Mouse (Mus musculus) limb, embryonic 10.5 days (tissue): ENCODE data around the gene Bad. TPM values are rescaled to one million over a fixed set of nuclear protein-coding genes. Genes with fewer than 3 reads are reported as not detected.

Experiments
- DNase-seq: peaks from one replicate; pipeline ENCODE4 v3.0.0-alpha.2; 2017; ENCODE audit warnings: low spot score
- H3K27ac ChIP-seq: fragments of 300-500 bp; sonication (generic); 2 replicates; pipeline ENCODE4 v1.5.1; 2016; ENCODE audit warnings: mild to moderate bottlenecking
- H3K27me3 ChIP-seq: fragments of 300-500 bp; sonication (generic); 2 replicates; pipeline ENCODE4 v1.6.1; 2016; ENCODE audit warnings: low read depth, mild to moderate bottlenecking; ENCODE audit not compliant: poor library complexity, severe bottlenecking
- H3K36me3 ChIP-seq: fragments of 300-500 bp; sonication (generic); 2 replicates; pipeline ENCODE4 v1.6.1; 2016; ENCODE audit warnings: mild to moderate bottlenecking, moderate library complexity
- H3K4me1 ChIP-seq: fragments of 300-500 bp; sonication (generic); 2 replicates; pipeline ENCODE4 v1.6.1; 2016
- H3K4me3 ChIP-seq: fragments of 300-500 bp; sonication (generic); 2 replicates; pipeline ENCODE4 v1.5.1; 2016; ENCODE audit warnings: mild to moderate bottlenecking, moderate library complexity
- H3K9me3 ChIP-seq: fragments of 300-500 bp; sonication (generic); replicated peaks from 2 replicates; pipeline ENCODE4 v1.6.1; 2016; ENCODE audit warnings: mild to moderate bottlenecking
- WGBS: fragments of 180-500 bp; shearing (Covaris S2); methylation state at CpG from one replicate; pipeline ENCODE4 v1.1.7; 2016; 5-methylcytosine and 5-hydroxymethylcytosine counted together
- polyA plus RNA-seq: library from polyadenylated mRNA; unstranded; fragments of >200 nt; fragmentation: Nextera tagmentation; extraction: Ambion mirVana; gene quantifications from 2 replicates; pipeline ENCODE4 v1.2.1, GENCODE M21; 2016

The Bad gene
- polyA plus RNA-seq, 1 experiment from 2014 or later, result 55.3 TPM

DNA sequence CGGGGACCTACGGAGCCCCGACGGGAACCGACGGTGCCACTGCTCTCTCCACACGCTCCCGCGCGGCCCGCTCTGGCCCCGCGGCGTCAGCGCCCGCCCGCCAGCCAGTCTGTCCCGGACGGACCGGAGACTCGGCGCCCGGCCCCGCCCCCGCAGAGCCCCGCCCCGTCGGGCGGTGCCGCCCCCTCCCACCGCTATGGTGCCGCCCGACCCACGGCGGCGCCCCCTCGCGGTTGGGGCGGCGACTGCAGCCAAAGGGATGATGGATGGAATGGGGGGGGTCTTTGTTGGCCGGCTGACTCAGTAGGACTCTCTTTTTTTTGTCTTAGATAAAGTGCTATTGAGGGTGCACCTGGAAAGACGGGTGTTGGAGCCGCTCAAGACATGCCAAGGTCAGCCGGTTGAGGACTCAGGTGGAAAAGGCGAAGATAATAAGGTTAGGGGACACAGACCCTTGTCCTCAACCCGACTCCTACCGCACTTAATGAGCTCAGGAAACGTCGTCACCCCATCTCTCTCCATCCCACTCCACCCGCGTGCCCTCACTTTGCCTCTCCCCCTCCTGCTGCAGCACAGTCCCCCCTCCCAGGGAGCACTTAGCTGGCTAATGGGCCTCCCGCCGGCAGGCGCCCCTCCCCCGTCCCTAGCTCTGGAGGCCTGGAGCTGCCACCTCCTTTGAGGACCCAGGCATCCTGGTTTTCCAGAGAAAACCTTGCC is 28.2 kb downstream of the Bad start:
- peaks cover 3% of the 10 kb centered on the region; the same call in 1 of the 2 replicates for H3K27me3 ChIP-seq
- H3K36me3 ChIP-seq, result peaks cover 17% of the 10 kb centered on the region
- H3K9me3 ChIP-seq, result no peaks in the 10 kb centered on the region
- peak overlapping the region; percentile 66 for H3K4me3 ChIP-seq
- 1% methylated on average over 53 of the region's 55 CpGs for WGBS
- H3K27ac ChIP-seq, result peak overlapping the region; percentile 87
- peak; percentile 86 for DNase-seq
- peaks cover 59% of the 10 kb centered on the region for H3K4me1 ChIP-seq

- Histone ChIP-seq H3K27me3 (peaks cover 3% of the 10 kb centered on the region; the same call in 1 of the 2 replicates), H3K9me3 (no peaks in the 10 kb centered on the region), H3K27ac (peak overlapping the region; percentile 87), H3K36me3 (peaks cover 10% of the 10 kb centered on the region), H3K4me3 (peak overlapping the region; percentile 66), H3K4me1 (peaks cover 59% of the 10 kb centered on the region)
- no peak for DNase-seq
- WGBS, result 24% methylated on average over 11 of the region's 11 CpGs
Measured at GRCm38 (mm10) chr19:6970460-6971085, 28.9 kb downstream of the Bad start.

DNA sequence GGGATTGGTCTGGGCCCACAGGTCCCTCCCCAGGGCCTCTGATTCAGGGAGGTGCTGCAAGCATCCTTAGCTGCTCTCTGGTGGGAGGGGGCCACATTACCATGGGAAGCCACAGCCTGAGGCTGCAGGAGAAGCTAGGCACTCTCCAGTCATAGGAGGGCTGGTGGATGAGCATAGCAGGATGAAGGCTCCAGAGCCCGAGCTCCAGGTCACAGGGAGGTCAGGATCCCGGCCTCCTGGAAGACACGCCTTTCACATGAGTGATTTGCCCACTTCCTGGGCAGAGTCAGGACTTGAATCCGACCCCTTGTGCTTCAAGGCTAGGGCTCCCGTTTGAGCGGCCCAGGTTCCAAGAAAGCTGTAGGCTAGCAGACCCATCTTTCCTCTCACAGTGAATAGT is 30.0 kb downstream of the Bad start:
- peaks cover 8% of the 10 kb centered on the region for H3K36me3 ChIP-seq
- peaks cover 3% of the 10 kb centered on the region; the same call in 1 of the 2 replicates for H3K27me3 ChIP-seq
- no peak for DNase-seq
- WGBS, result 13% methylated on average over 6 of the region's 6 CpGs
- H3K9me3 ChIP-seq, result no peaks in the 10 kb centered on the region
- H3K4me1 ChIP-seq, result peaks cover 69% of the 10 kb centered on the region
- H3K4me3 ChIP-seq, result peak overlapping the region; percentile 8; the same call in 1 of the 2 replicates
- H3K27ac ChIP-seq, result peak overlapping the region; percentile 37; the same call in 1 of the 2 replicates

DNA sequence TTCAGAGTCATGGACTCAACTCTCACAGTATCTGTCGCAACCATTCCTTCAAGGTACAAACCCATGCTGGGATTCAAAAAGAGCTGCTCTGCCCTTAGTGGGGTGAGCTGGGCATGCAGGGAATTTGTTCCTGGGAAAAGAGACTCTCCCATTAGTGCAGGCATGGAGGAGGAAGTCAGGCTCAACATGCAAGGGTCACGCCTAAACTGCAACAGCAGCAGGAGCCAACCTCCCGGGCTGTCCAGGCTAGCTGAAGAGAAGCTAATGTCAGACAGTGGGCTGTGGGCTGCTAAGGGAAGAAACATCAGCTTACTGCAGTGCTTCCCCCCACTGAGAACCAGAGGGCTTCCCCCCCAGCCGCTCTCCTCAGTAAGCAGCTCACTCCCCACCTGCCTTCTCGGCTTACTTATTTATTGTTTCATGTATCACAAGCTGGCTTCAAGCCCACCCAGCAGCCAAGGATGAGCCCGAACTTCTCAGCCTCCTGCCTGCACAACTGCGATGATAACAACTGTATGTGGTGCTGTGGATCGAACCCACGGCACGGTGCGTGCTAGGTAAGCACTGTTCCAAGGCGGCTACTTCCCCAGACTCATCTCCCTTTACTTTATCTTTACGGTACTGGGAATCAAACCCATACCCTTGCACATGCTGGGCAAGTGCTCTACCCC is 30.7 kb downstream of the Bad start:
- Histone ChIP-seq H3K36me3 (peaks cover 14% of the 10 kb centered on the region), H3K4me3 (no peak overlapping the region; the same call in 1 of the 2 replicates), H3K4me1 (peaks cover 75% of the 10 kb centered on the region), H3K9me3 (no peaks in the 10 kb centered on the region), H3K27me3 (peaks cover 3% of the 10 kb centered on the region; the same call in 1 of the 2 replicates), H3K27ac (0 out of 2 replicates have a peak overlapping the region, but pooled peaks have one; percentile 37)
- DNase-seq, result no peak
- 86% methylated on average over 13 of the region's 13 CpGs for WGBS

DNA sequence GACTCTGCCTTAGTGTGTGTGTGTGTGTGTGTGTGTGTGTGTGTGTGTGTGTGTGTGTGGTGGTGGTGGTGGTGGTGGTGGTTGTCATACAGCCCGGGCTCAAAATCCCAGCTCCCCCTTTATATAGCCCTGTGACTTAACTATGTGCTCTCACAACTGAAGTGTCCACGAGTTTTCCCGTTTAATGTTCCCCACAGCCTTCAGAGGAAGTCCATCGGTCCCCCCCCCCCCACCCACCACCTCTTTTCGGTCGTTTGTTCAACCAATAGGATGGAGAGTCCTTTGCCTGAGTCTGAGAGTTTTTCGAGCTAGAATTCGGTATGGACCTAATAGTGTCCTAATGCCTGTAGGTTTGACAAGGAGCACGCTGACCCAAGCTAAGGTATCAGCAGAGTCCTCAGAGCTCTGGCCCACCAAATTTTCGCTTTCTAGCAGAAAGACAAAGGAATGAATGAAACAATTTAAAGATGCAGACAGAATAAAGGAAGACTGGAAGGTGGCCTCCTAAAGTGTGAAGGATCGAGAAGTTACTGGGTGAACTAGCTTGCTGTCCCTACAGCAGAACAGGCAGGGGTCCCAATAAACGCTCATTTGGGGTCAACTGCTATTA is 32.0 kb downstream of the Bad start:
- 31% methylated on average over 12 of the region's 12 CpGs for WGBS
- H3K27ac ChIP-seq, result peak overlapping the region; percentile 93
- peaks cover 78% of the 10 kb centered on the region for H3K4me1 ChIP-seq

DNA sequence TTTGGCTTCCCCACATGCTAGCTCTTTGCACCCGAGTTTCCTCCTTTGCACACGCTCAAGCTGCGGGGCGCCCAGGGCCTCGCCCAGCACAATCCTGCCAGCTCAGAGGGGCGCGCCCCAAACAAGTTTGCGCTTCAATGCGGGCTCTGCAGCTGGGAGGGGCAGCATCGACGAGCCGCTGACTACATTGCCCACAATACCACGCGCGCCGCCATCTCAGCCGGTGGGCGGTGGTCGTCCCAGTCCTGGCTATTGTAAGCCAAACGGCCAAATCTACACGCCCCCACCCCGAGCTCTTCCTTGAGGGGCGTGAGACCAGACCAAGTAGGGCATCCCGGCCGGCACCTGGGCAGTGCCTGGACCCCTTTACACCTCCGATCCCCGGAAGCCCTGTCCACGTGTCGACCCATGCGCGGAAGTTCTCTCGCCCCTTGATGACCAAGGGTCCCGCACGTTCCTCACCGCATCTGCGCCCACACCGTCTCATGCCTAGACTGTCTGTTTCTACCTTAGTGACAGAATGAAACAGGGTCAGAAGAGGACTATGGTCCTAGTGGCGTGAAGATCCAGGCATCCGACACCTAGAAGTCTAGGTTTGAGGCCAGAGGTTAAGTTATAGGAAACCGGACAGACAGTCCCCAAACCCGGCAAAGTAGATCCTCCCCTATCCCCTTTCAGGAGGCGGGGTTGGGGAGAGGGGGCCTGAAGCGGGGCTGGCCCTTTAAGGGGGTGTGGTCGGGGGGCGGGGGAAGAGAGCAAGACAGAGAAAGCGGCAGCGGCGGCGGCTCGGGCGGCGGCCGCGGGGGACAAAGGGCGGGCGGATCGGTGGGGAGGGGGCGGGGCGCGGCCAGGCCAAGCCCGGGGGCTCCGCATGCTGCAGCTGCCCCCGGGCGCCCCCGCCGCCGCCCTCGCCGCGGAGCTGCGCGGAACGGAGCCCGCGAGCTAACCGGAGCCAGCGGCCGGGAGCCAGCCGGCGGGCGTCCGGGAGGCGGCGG is 32.8 kb downstream of the Bad start, which contains the start of gene Ppp1r14b:
Ppp1r14b (plus strand) TSS at position 758 of the 995 bp plus-strand sequence.
- Histone ChIP-seq H3K9me3 (no peaks in the 10 kb centered on the region), H3K27ac (peak within 1 kb of the TSS; percentile 93), H3K36me3 (peaks cover 31% of the 10 kb centered on the region), H3K4me3 (peak within 1 kb of the TSS; percentile 83), H3K27me3 (peaks cover 3% of the 10 kb centered on the region; the same call in 1 of the 2 replicates), H3K4me1 (peaks cover 78% of the 10 kb centered on the region)
- WGBS, result 2% methylated on average over 83 of the region's 84 CpGs
- DNase-seq, result peak; percentile 94

More for the DNA sequence above, 32.0 kb downstream of the Bad start:
- Histone ChIP-seq H3K36me3 (peaks cover 28% of the 10 kb centered on the region), H3K9me3 (no peaks in the 10 kb centered on the region), H3K4me3 (peak overlapping the region; percentile 83), H3K27me3 (peaks cover 3% of the 10 kb centered on the region; the same call in 1 of the 2 replicates)
- no peak for DNase-seq

- Histone ChIP-seq H3K36me3 (peaks cover 31% of the 10 kb centered on the region), H3K4me1 (peaks cover 69% of the 10 kb centered on the region), H3K27me3 (0 out of 2 replicates have a peak, but pooled peaks cover 2% of the 10 kb centered on the region), H3K9me3 (no peaks in the 10 kb centered on the region), H3K4me3 (peak within 1 kb of the TSS; percentile 83), H3K27ac (peak within 1 kb of the TSS; percentile 93)
- DNase-seq, result peak; percentile 79
- WGBS, result under 1% methylated on average over 16 of the region's 16 CpGs
Measured at GRCm38 (mm10) chr19:6975537-6976521, 34.2 kb downstream of the Bad start, which contains the start of gene Plcb3. Gene Plcb3, minus strand, starts transcription at chr19:6976470.

GRCm38 (mm10) chr19:6977759-6978638 is 36.3 kb downstream of the Bad start:
- H3K27me3 ChIP-seq, result no peaks in the 10 kb centered on the region
- peaks cover 54% of the 10 kb centered on the region for H3K4me1 ChIP-seq
- peak overlapping the region; percentile 65 for H3K4me3 ChIP-seq
- no peaks in the 10 kb centered on the region for H3K9me3 ChIP-seq
- peaks cover 46% of the 10 kb centered on the region for H3K36me3 ChIP-seq
- 83% methylated on average over 13 of the region's 13 CpGs for WGBS
- H3K27ac ChIP-seq, result 0 out of 2 replicates have a peak overlapping the region, but pooled peaks have one; percentile 19
- DNase-seq, result no peak

DNA sequence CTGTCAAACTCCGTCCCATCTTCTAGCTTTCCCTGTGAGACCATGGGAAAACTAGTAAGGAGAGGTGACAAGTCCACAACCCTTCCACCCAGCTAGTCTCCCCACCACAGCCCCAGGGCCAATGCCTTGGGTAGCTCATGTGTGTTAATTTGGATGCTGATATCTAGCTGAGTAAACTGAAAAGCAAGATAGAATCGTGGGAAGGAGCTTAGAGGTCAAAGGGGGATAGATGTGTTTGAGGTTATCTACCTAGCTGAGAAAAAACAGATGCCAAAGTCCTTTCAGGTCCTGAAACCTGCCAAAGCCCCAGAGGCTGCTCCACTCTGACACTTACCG is 36.9 kb downstream of the Bad start:
- 54% methylated on average over 3 of the region's 3 CpGs for WGBS
- Histone ChIP-seq H3K36me3 (peaks cover 51% of the 10 kb centered on the region), H3K4me3 (peak overlapping the region; percentile 65), H3K9me3 (no peaks in the 10 kb centered on the region), H3K4me1 (peaks cover 51% of the 10 kb centered on the region), H3K27me3 (no peaks in the 10 kb centered on the region), H3K27ac (0 out of 2 replicates have a peak overlapping the region, but pooled peaks have one; percentile 19)
- no peak for DNase-seq

DNA sequence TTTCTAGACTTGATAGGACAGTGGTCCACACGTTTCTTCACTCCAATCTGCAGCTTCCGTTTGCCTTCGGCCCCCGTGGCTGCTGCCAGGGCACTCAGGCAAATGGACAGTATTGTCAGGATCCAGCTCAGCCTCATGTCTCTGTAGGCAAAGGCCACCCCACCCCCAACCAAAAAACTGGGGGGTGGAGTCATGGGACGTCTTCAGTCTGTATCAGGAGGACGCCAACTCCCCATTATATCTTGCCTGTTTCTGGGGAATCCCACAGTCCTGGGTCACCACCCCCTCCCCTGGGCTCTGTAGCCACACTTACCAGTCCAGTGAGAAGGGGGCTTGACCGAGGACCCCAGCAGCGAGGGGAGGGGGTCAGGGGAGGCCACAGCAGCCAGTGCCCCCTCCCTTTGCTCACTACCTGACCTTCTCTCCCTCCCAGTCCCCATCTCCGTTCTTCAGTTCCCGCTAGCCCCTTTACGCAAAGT is 37.4 kb downstream of the Bad start:
- WGBS, result 15% methylated on average over 11 of the region's 11 CpGs
- peak; percentile 49 for DNase-seq
- Histone ChIP-seq H3K36me3 (peaks cover 55% of the 10 kb centered on the region), H3K9me3 (no peaks in the 10 kb centered on the region), H3K4me3 (peak overlapping the region; percentile 65), H3K27ac (peak overlapping the region; percentile 94), H3K4me1 (peaks cover 47% of the 10 kb centered on the region), H3K27me3 (no peaks in the 10 kb centered on the region)
